Mouse (Mus musculus) cerebellum, adult 8-10 months (tissue): ENCODE results near the gene Lrrc41.

Source experiments
- DNase-seq: peaks from one replicate; pipeline ENCODE4 v3.0.0; 2022

The Lrrc41 gene

GRCm38 (mm10) chr4:116074861-116075620 is at the start of gene Lrrc41, which contains the start of gene Uqcrh:
Gene Lrrc41 (plus strand): TSS chr4:116075269.
Gene Uqcrh (minus strand): TSS chr4:116075071.
- DNase-seq = peak; percentile 96

- no peak for DNase-seq
These were observed 42.2 kb upstream of the Lrrc41 start for GRCm38 (mm10) chr4:116032906-116033305.

- DNase-seq = no peak
These were observed 41.7 kb upstream of the Lrrc41 start for GRCm38 (mm10) chr4:116033374-116033773.

DNA sequence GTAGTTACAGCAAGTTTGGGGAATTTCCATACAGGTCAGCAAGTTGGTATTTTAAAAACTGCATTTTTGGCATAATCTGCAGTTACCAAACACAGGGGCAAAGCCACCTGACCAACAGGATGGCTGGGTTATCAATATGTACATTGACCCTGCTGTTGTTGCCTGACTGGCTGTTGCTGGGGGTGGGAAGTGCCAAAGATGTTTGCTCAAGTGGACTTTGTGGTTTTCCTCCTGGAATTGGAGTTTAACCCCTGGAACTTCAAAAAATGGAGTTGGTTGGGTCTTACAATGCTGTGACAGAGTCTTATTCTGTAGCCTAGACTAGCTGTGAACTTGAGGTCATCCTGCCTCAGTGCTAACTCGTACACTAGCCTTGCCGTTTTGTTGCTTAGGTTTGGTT is 34.6 kb upstream of the Lrrc41 start:
- DNase-seq = no peak

DNA sequence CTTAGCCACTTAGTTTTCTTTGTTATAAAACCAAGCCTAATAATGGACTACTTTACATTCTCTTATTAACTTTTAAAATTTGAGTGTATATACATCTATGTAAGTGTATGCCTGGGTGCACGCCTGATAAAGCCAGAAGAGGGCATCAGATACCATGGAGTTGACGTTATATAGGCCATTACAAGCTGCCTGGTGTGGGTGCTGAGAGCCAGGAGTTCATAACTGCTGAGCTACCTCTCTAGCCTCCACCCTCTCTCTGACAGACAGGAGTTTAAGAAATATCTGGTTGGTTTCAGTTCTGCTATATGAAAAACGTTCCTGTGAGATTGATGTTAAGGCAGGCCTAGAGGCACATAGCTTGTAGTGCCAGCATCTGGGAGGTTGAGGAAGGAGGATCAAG is 32.9 kb upstream of the Lrrc41 start:
- DNase-seq = no peak

- DNase-seq = no peak
These were observed 28.5 kb upstream of the Lrrc41 start for GRCm38 (mm10) chr4:116046604-116047003.

- DNase-seq = no peak
These were observed 27.4 kb upstream of the Lrrc41 start for GRCm38 (mm10) chr4:116047681-116048080.

DNA sequence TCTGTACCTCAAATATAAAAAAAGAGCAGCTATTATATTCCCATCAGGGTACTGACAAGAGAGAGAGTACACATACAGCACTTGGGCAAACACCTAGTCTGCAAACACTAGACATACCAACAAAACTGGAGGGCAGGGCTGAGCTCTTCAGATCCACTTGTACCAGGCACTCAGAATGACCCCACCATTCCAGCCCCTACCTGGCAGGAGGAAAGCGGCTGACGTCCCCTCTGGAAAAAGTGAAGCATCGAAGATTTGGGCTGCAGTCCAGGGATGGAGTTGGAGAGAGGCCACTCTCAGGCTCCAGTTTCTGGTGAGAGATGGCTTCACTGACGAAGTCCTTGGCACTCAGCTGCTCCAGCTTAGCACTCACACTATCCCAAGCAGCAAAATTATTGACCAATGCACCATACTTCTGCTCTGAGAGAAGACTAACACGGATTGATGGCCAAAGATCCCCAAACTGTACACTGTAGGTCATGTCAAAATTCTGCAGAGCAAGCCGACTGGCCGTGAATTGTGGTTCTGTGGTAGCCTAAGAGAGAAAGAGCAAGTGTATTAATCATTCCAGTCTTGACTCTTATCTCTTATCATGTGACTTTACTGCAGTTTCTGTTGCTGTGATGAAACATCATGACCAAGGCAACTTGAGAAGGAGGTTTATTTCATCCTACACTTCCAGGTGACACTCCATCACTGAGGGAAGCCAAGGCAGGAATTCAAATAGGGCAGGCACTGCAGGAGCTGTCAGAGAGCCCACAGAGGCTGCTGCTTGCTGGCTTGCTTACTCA is 26.7 kb upstream of the Lrrc41 start:
- no peak for DNase-seq

- no peak for DNase-seq
These were observed 25.9 kb upstream of the Lrrc41 start for GRCm38 (mm10) chr4:116049211-116049610.

DNA sequence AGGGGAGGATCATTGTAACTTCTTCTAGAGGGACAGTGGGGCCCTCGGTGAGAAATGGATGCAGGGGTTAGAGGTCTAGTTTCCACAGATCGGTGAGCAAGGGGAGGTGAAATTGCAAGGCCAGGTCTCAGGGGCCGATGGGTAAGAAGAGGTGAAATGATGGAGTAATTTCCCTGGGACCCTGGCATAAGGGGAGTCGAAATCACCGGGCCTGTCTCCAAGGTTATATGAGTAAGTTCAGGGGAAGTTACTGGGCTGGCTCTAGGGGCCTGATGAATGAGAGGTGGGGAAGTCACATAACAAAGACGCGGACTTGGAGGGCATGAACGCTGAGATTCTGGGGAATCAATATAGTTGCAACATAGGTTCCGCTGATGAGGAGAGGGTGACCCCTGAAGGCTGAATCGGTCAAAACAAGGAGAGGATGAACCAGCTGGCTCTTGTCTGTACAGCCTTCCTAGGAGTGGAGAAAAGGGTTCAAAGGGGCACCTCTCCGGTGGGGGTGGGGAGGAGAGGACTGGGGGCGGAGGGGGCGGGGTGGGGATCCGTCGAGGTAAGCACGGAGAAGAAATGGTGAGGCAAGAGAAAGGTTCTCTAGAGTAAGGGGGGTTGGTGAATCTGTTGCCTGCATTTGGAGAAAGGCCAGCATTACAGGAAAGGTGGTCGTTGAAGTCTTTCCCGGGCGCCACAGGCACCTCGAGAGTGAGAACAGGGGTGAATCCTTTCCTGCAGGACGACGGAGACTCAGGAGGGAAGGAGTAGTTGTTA is 22.4 kb upstream of the Lrrc41 start:
- DNase-seq = peak; percentile 22

DNA sequence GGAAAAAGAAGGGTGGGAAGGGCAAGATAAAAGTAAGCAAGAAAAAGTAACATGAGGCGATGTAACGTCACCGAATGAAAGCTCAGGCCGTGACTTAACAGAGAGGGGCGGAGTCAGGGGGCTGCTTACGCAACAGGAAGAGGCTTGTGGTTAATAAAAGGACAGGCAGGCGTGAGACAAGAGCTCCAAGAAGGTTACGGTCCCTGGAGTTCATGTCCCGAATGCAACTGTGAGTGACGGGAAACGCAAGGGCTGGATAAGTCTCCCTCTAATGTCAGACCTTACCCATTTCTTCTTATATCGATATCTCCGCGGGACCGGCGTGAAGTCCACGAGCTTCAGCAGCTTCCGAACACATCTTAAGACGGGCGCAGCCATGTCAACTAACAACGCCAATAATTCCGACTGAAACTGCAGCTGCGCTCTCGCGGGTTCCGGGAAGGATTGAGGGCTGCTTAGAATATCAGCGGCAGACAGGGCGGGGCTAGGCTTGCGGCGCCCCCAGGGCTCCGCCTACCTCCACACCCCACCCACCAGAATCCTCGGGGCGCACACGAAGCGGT is 21.6 kb upstream of the Lrrc41 start, which contains the start of gene Nsun4:
Gene Nsun4, minus strand, starts transcription at position 478 of the 563 bp plus-strand sequence.
- peak; percentile 85 for DNase-seq

DNA sequence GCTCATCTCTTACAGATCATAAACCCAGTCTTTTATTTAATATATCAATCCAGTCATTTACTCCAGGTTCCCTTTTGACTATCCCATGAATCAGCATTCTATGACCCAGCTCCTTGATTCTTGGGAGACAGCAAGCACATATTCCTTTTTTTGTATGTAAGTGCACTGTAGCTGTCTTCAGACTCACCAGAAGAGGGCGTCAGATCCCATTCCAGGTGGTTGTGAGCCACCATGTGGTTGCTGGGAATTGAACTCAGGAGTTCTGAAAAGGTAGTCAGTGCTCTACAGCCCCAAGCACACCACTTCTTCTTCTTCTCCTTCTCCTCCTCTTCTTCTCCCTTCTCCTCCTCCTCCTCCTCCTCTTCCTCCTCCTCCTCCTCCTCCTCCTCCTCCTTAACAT is 17.5 kb upstream of the Lrrc41 start:
- no peak for DNase-seq

GRCm38 (mm10) chr4:116059012-116059726 is 15.9 kb upstream of the Lrrc41 start:
- no peak for DNase-seq

- DNase-seq = no peak
These were observed 11.2 kb upstream of the Lrrc41 start for GRCm38 (mm10) chr4:116063855-116064254.

- no peak for DNase-seq
These were observed 5.0 kb upstream of the Lrrc41 start for GRCm38 (mm10) chr4:116070116-116070515.

DNA sequence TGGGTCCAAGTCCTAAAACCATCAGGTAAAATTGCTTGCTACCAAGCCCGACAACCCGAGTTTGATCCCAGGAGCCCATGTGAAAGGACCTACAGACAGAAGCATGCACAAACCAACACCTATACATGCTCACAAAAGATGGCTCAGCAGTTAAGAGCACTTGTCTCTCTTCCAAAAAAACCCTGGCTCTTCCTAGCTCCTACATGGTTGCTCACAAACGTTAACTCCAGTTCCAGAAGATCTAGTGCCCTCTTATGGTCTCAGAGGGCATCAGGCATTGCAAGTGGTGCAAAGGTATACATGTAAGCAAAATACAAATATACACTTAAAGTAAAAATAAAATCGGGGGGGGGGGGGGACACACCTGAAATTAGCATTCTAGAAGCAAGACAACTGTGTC is 1.9 kb upstream of the Lrrc41 start:
- DNase-seq = no peak

GRCm38 (mm10) chr4:116074145-116074675 is 859 bp upstream of the Lrrc41 start:
- DNase-seq = no peak

- peak; percentile 74 for DNase-seq
These were observed 731 bp downstream of the Lrrc41 start for GRCm38 (mm10) chr4:116075631-116076368.

DNA sequence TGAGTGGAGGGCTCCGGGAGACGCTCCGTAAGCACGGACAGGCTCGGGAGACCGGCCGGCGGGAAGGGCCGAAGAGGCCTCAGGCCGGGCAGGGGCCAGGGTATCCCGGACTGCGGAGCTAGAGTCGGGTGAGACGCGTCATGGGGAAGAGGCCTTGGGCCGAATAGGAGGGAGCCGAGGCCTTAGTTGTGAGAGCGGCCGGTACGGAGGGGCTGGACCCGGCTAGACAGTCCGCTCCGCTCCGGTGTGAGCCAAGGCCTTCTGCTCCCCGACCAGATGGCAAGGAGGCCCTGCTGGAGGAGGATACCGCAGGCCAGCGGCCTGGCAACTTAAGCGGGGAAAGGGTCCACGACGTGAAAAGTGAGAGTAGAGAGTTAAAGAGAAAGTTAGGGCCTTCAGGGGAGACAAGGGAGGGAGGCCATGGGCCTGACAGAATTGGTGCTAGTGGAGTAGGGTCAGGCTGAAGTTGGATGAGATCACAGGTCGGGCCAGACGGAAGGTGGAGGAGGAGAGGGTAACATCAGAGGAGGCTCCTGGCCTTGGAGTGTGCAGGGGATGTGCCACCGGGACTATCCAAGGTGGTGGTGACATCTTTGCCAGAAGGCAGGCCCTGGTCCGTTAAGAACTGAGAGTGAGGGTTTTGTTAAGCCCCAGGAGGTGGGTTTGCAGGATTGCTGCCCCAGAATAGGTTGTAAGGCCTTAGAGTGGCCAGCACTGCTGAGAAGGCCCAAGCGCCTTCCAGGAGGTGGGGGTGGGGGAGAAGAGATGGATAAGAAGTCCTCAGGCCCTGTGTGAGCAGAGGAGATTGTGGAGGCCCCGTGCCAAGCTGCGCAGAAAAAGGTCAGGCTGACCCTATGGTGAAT is 1.5 kb downstream of the Lrrc41 start:
- DNase-seq = peak; percentile 52
